Mouse (Mus musculus) ES-CJ7 (cell line): Measurements from ENCODE around the gene Gdi1.

Experiments
- DNase-seq: peaks from one replicate; pipeline ENCODE4 v3.0.0; 2011; ENCODE audit warnings: low read depth, low spot score

Gene Gdi1

DNA sequence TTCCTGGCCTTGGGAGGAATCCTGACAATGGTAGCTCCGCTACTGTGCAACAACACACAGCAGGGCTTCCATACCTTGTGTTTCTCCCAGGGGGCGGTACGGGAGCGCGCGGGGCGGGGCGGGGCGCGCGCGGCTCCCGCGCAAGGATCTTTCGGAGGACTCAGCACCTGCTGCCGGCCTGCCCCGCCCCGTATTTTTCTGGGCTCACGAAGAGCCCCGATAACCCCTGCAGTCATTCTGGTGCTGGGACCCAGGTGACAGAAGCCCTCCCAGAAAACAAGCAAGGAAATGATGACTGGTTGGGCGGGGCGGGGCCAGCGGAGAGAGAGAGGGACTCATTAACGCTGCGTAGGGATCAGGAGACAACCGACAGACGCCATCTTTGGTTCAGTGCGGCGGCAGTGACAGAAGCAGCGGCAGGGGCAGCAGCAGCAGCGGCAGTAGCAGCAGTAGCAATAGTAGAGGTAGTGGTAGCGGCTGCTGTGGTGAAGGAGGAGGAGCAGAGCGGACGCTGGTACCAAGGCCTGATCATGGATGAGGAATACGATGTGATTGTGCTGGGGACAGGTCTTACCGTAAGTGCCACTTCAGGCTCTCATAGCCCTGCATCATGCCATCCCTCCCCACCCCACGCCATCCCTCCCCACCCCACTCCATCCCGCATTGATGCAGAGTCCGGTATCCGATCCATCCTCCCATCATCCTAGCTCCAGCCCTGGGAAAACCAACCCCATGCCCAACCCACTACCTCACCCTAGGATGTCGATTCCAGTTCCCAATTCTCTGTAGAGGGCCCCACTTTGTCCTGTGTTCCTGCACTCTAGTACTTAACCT lies at the start of gene Gdi1:
Gene Gdi1 (plus strand): TSS at position 132 of the 834 bp plus-strand sequence.
- peak; percentile 85 for DNase-seq

GRCm38 (mm10) chrX:74257746-74258145 lies 47.1 kb upstream of the Gdi1 start:
- no peak for DNase-seq

- no peak for DNase-seq
Measured at GRCm38 (mm10) chrX:74269736-74270061, 35.1 kb upstream of the Gdi1 start.

GRCm38 (mm10) chrX:74270062-74270901 lies 34.5 kb upstream of the Gdi1 start, which contains the start of gene Rpl10:
Gene Rpl10, plus strand, starts transcription at chrX:74270812.
- peak; percentile 99 for DNase-seq

DNA sequence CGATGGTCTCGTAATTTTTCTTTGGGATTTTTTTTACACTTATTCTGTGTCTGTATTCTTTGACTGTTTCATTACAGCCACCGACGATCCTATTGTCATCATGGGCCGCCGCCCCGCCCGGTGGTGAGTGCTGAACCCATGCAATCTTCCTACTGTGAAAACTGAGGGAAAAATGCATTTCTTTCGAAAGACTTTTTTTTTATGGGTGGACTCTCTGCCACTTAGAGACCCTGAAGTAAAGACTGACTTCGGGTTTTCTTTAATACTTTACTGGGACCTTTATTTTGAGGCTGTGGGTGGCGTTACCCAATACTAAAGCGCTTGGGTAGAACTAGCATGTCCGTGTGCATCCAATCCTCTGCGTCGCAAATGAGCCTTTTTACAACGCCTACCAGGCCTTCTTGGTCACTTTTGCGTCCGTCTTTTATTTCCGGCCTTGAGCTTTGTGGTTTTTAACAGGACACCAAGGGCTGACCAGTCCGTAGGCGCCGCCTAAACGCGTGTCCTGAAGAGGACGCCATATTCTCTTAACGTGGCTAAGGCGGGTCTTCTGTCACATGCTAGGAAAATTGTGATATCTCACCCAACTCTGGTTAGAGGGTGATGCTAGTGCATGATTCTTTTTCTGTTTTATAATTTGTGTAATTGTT lies 33.8 kb upstream of the Gdi1 start:
- peak; percentile 32 for DNase-seq

DNA sequence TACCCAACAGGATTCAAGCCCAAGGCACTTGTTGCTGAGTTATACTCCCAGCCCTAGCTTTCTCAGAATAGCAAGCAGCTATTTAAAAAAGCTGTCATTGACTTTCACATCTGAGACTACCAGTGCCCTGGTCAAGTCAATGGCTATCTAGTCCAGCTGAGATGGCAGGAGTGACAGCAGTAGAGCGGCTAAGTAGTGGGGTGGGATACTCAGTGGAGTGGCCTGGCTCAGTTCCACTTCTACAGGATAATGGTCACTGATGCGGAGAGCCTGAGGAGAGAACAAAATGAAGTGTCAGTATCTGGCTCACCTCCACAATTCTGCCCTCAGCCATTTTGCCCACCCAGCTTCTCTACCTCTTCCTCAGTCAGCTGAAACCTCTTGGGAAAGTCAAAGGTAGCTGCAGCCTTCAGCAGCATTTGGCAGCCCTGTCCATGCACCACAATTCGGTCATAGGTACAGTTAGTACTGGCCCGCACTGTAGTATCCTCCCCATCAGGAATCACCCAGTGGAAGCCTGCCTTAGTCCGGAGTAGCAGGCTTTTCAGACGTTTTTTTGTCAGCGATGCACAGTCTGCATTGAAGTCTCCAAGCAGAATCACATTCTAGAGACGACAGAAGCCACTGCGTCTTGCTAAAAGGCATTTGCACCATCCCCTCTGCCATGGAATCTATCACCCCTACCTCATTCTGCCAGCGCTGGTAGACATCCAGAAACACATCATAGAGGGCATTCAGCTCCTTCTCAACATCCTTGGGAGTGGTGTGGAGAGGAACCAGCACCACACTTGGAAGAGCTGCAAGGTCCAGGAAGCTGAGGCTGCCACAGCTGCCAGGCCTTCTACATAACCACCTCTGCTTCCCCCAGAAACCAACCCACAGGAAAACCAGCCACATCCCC lies 31.1 kb upstream of the Gdi1 start:
- peak; percentile 28 for DNase-seq

- DNase-seq, result no peak
Measured at GRCm38 (mm10) chrX:74277916-74278315, 26.9 kb upstream of the Gdi1 start.

- DNase-seq, result no peak
Measured at GRCm38 (mm10) chrX:74281041-74281731, 23.6 kb upstream of the Gdi1 start.

GRCm38 (mm10) chrX:74281732-74282394 lies 22.9 kb upstream of the Gdi1 start, which contains the start of the genes Taz and Dnase1l1:
Gene Taz, plus strand, starts transcription at chrX:74281912.
Gene Dnase1l1, minus strand, starts transcription at chrX:74282337.
- peak; percentile 80 for DNase-seq

DNA sequence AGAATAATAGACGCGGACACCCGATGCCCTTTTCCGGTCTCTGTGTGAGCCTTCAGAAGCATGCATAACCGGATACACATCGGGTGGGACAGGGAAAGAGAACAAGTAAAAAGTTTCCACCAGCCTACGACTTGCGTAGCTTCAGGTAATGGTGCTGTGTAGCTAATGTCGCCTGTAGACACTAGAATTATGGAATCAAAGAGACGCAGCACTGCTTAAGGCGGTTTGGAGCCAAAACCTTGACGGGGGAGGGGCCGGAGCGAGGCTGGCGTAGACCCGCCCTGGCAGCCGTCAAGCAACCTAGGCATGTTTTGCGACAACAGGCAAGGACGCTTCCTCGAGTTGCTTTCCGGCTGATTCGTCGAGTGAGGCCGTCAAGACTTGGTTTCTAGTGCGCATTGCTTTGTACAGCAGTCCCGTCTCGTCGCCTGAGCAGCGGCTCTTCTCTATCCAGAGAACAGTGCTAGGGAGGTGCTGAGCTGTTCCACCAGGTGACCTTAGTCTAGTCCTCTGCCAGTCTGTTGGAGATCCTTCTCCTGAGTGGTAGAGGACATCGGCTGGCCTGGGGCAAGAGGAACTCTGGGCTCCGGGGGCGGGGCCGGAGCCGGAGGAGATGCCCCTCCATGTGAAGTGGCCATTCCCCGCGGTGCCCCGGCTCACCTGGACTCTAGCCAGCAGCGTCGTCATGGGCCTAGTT lies 22.3 kb upstream of the Gdi1 start:
- DNase-seq, result peak; percentile 90

- no peak for DNase-seq
Measured at GRCm38 (mm10) chrX:74283092-74283437, 21.7 kb upstream of the Gdi1 start.

DNA sequence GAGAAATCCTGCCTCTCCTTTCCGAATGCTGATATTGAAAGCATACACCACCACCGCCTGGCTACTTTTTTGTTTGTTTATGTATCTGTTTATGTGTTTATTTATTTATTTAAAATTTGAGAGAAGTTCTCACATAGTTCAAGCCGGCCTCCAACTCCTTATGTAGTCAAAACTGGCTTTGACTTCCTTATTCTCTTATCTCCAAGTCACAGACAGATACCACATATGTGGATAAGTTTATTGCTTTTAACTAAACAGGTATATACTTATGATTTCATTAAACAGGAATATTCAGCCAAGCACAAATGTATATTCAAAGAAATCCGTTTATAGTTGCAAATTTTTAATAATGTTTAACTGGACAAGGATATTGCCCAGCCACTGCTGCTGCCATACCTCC lies 11.4 kb upstream of the Gdi1 start:
- DNase-seq, result no peak

DNA sequence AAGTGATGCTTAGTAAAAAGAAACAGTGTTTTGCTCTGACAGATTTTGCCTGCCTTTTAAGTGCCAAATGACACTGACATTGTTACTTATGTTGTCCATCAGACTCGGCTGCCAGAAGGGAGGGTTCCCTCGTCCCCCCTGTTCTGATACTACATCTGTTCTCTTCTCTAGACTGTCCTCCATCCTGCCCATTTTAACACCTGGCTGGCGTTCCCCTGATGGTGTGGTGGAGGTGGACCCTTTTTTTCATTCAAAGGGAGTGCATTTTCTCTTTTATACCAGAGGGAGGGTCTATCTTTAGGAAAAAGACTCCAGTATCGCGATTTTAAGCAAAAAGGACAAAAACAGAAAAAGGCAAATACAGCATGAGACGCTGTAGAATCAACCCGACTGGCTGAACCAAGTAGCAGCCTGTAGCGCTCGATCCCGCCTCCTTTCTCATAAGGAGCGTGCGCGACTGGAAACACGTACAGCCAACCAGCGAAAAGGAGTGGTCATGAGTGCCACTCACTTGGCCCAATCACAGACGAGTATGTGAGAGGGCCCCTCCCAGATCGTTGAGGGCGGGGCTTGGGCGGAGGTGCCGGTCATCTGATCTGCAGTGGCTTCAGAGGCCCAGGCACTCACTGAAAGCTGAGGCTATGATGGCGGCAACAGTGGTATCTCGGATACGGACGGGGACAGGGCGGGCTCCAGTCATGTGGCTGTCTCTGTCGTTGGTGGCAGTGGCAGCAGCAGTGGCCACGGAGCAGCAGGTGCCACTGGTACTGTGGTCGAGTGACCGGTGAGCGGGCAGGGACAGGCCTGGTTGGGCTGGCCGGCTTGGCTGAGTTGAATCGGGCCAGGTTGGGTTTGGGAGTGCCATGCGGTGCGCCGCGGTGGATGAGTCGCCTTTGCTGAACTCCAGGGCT lies 8.0 kb upstream of the Gdi1 start, which contains the start of gene Atp6ap1:
Gene Atp6ap1 (plus strand): TSS at position 560 of the 911 bp plus-strand sequence.
- peak; percentile 95 for DNase-seq

- no peak for DNase-seq
Measured at GRCm38 (mm10) chrX:74298348-74298747, 6.5 kb upstream of the Gdi1 start.

- no peak for DNase-seq
Measured at GRCm38 (mm10) chrX:74299721-74300120, 5.1 kb upstream of the Gdi1 start.

- peak; percentile 85 for DNase-seq
Measured at GRCm38 (mm10) chrX:74312540-74313464, 8.0 kb downstream of the Gdi1 start, which contains the start of gene Fam50a. Gene Fam50a, plus strand, starts transcription at chrX:74313033.

DNA sequence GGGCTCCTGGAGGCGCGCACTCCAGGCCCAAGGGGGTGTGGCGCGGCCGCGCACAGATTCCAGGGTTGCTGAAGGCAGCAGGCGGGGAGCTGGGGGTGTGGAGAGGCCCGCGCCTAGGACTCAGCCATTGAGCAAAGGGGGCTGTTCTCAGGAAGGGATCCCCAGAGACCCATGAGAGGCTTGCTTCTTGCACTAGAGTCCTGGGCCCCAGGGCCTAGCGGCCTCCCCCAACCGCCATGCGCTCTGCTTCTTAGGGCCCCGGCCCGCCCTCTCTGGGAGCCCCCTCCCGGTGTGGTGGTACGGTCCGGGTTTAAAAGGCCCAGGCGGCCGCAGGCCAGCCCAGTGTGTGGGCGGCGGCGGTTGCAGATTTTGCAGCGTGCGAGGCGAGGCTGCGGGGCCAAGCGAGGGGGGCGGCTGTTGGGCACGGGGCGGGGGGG lies 23.9 kb downstream of the Gdi1 start, which contains the start of gene Plxna3:
Gene Plxna3 (plus strand): TSS at position 342 of the 437 bp plus-strand sequence.
- peak; percentile 62 for DNase-seq
